Mouse (Mus musculus): Measurements from ENCODE around the gene Slc22a22. TPM values are rescaled to one million over a fixed set of nuclear protein-coding genes. Genes with fewer than 3 reads are reported as not detected.

The Slc22a22 gene
- total and polyA plus RNA-seq, 2 experiments = not detected

DNA sequence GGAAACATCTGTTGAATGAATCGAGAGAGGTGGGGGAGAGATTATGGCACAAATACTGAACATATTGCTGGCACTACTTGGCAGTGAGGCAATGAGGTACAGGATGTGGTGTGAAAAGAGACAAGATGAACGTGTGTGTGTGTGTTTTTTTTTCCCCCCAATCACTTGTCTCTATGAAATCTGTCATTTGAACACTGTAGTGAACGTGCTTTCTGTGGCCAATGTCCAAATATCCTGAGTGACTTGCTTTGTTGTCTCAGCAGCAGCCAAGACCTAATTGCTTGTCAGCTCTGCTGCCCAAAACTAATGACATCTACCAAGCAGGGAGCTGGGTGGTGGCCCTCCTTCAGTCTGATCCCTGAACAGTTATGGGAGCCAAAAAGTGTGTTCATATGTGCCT is 136.9 kb downstream of the Slc22a22 start:
- Histone ChIP-seq H3K4me3 (ENCODE audit: insufficient read depth, low read depth, low read length) (no peak overlapping the region), H3K27ac (replicated peaks; ENCODE audit: insufficient read depth, low read depth, low read length) (no peak overlapping the region), H3K36me3 (ENCODE audit: control insufficient read depth, insufficient read depth, low read length) (no peaks in the 10 kb centered on the region), H3K9ac (ENCODE audit: low read depth, low read length) (no peak overlapping the region), H3K4me1 (ENCODE audit: control insufficient read depth, insufficient read depth, low read length) (no peaks in the 10 kb centered on the region), H3K27me3 (ENCODE audit: control insufficient read depth, insufficient read depth, low read length) (no peaks in the 10 kb centered on the region), H3K79me2 (ENCODE audit: control insufficient read depth, insufficient read depth, low read length) (no peaks in the 10 kb centered on the region)
- TF ChIP-seq POLR2A (IDR thresholded peaks at IDR 0.05; ENCODE audit: extremely low read depth, insufficient read depth, low read length) = no peak
- TF ChIP-seq CTCF (IDR thresholded peaks at IDR 0.05; ENCODE audit: low read depth, low read length) = no peak
- DNase-seq (ENCODE audit: extremely low read depth, low read depth, low spot score) = no peak
- WGBS = 51% methylated on average over 3 of the region's 3 CpGs

DNA sequence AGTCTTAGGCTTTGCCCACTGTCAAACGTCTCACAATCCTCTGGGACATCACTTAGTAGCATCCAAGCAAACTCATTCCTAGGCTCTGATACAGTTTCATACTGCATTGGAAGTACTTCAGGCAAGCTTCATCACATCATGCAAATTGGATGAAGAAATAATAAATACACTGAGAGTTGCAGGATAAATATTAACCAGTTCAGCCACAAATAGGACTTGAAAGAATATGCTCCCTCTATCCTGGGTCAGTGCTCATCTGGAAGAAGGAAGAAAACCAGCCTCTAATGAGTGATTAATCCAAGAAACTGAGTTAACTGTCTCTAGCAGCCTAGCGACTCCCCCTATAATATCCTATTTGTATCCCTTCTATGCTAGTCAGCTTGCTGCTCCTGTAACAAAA is 146.1 kb downstream of the Slc22a22 start:
- WGBS = 73% methylated on average over 2 of the region's 2 CpGs
- H3K9ac ChIP-seq (ENCODE audit: low read depth, low read length) = no peak overlapping the region
- TF ChIP-seq CTCF (IDR thresholded peaks at IDR 0.05; ENCODE audit: low read depth, low read length) = no peak
- no peak for TF ChIP-seq POLR2A (IDR thresholded peaks at IDR 0.05; ENCODE audit: extremely low read depth, insufficient read depth, low read length)

DNA sequence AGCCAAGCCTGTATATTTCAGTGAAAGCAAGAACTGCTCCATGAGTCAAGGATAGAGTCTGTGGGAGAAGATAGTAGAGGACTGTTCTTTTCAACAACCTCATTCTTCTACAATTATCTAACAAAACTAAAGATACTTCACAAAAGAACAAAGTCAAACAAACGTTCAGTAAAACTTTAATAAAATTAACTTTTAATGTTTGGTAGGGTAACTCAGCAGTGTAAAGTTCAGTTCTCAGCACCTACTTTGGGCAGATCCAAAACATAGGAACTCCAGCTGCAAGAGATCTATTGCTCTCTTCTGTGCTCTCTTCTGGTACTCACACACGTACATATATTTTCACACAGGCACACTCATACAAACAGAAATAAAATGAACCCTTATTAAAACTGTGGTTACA is 159.4 kb downstream of the Slc22a22 start:
- H3K27me3 ChIP-seq (ENCODE audit: control insufficient read depth, insufficient read depth, low read length) = no peaks in the 10 kb centered on the region
- H3K27ac ChIP-seq (replicated peaks; ENCODE audit: insufficient read depth, low read depth, low read length) = no peak overlapping the region
- no peak overlapping the region for H3K9ac ChIP-seq (ENCODE audit: low read depth, low read length)
- no peak for DNase-seq (ENCODE audit: extremely low read depth, low read depth, low spot score)
- TF ChIP-seq POLR2A (IDR thresholded peaks at IDR 0.05; ENCODE audit: extremely low read depth, insufficient read depth, low read length) = no peak
- no peak for TF ChIP-seq CTCF (IDR thresholded peaks at IDR 0.05; ENCODE audit: low read depth, low read length)
- H3K4me1 ChIP-seq (ENCODE audit: control insufficient read depth, insufficient read depth, low read length) = no peaks in the 10 kb centered on the region
- H3K79me2 ChIP-seq (ENCODE audit: control insufficient read depth, insufficient read depth, low read length) = no peaks in the 10 kb centered on the region
- WGBS = 60% methylated on average over 2 of the region's 2 CpGs
- no peak overlapping the region for H3K4me3 ChIP-seq (ENCODE audit: insufficient read depth, low read depth, low read length)
- H3K36me3 ChIP-seq (ENCODE audit: control insufficient read depth, insufficient read depth, low read length) = no peaks in the 10 kb centered on the region

More for the DNA sequence above, 146.1 kb downstream of the Slc22a22 start:
- Histone ChIP-seq H3K4me1 (ENCODE audit: control insufficient read depth, insufficient read depth, low read length) (no peaks in the 10 kb centered on the region), H3K4me3 (ENCODE audit: insufficient read depth, low read depth, low read length) (no peak overlapping the region), H3K79me2 (ENCODE audit: control insufficient read depth, insufficient read depth, low read length) (no peaks in the 10 kb centered on the region), H3K36me3 (ENCODE audit: control insufficient read depth, insufficient read depth, low read length) (no peaks in the 10 kb centered on the region), H3K27me3 (ENCODE audit: control insufficient read depth, insufficient read depth, low read length) (no peaks in the 10 kb centered on the region), H3K27ac (replicated peaks; ENCODE audit: insufficient read depth, low read depth, low read length) (no peak overlapping the region)
- no peak for DNase-seq (ENCODE audit: extremely low read depth, low read depth, low spot score)

DNA sequence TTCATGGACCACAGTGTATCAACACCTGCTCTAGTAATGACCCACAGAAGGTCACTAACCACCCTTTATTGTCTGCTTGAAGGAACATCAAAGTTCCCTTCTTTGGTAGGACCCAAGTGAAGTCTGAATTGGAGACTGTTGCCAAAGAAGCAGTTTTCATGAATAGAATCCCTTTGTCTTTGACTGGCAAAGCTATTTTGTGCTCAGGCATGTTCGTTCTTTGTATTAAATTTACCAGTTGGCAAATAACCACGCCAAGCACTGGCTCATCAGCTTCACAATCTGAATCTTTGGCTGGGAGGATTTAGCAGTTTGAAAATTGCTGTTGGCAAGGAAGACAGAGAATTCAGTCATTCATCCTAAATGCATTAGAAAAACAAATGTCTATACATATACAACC is 160.9 kb downstream of the Slc22a22 start:
- Histone ChIP-seq H3K27me3 (ENCODE audit: control insufficient read depth, insufficient read depth, low read length) (no peaks in the 10 kb centered on the region), H3K4me3 (ENCODE audit: insufficient read depth, low read depth, low read length) (no peak overlapping the region), H3K4me1 (ENCODE audit: control insufficient read depth, insufficient read depth, low read length) (no peaks in the 10 kb centered on the region), H3K36me3 (ENCODE audit: control insufficient read depth, insufficient read depth, low read length) (no peaks in the 10 kb centered on the region), H3K27ac (replicated peaks; ENCODE audit: insufficient read depth, low read depth, low read length) (no peak overlapping the region), H3K9ac (ENCODE audit: low read depth, low read length) (no peak overlapping the region), H3K79me2 (ENCODE audit: control insufficient read depth, insufficient read depth, low read length) (no peaks in the 10 kb centered on the region)
- TF ChIP-seq POLR2A (IDR thresholded peaks at IDR 0.05; ENCODE audit: extremely low read depth, insufficient read depth, low read length) = no peak
- TF ChIP-seq CTCF (IDR thresholded peaks at IDR 0.05; ENCODE audit: low read depth, low read length) = no peak
- DNase-seq (ENCODE audit: extremely low read depth, low read depth, low spot score) = no peak
- 88% methylated on average over 2 of the region's 2 CpGs for WGBS

DNA sequence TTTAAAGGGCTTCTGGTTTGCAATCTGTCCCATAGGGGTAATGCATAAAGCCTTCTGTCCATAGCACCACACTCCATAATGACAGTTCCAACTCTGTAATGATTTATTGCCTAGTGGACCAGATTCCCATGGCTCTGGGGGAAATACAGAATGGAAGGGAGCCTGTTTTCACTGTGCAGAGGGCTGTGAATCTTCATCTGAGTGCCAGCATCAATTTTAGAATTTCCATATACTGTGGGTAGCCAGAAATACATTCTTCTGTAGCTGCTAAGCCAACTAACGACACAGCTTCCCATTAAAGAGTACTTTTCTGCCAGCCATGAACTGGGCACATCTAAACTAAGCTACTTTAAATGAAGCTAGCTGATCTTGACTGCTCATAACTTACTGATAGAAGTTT is 174.7 kb downstream of the Slc22a22 start:
- TF ChIP-seq POLR2A (IDR thresholded peaks at IDR 0.05; ENCODE audit: extremely low read depth, insufficient read depth, low read length) = no peak
- no peak for TF ChIP-seq CTCF (IDR thresholded peaks at IDR 0.05; ENCODE audit: low read depth, low read length)
- no peak for DNase-seq (ENCODE audit: extremely low read depth, low read depth, low spot score)
- Histone ChIP-seq H3K27ac (replicated peaks; ENCODE audit: insufficient read depth, low read depth, low read length) (no peak overlapping the region), H3K36me3 (ENCODE audit: control insufficient read depth, insufficient read depth, low read length) (no peaks in the 10 kb centered on the region), H3K4me3 (ENCODE audit: insufficient read depth, low read depth, low read length) (no peak overlapping the region), H3K4me1 (ENCODE audit: control insufficient read depth, insufficient read depth, low read length) (no peaks in the 10 kb centered on the region), H3K79me2 (ENCODE audit: control insufficient read depth, insufficient read depth, low read length) (no peaks in the 10 kb centered on the region), H3K9ac (ENCODE audit: low read depth, low read length) (no peak overlapping the region), H3K27me3 (ENCODE audit: control insufficient read depth, insufficient read depth, low read length) (no peaks in the 10 kb centered on the region)
- 90% methylated on average over 1 of the region's 1 CpGs for WGBS

DNA sequence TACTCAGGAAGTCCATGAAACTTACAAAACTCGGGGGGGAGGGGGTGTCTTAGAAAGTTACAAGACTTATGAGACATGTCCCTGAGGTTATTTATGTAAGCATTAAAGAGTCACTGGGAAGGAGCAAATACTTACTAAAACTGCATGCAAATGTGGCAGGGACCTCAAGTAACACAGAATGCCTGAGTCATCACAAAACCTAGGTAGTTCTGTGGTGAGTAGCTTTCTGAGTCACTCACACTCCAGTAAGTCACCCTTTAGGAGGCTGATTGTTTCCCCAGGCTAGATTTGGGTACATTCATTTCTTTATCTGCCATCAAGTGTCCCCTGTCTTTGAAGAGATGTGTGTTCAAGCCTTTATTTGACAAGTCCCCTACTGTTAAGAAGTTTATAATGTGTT is 198.9 kb downstream of the Slc22a22 start:
- H3K4me1 ChIP-seq (ENCODE audit: control insufficient read depth, insufficient read depth, low read length) = no peaks in the 10 kb centered on the region
- H3K4me3 ChIP-seq (ENCODE audit: insufficient read depth, low read depth, low read length) = no peak overlapping the region
- DNase-seq (ENCODE audit: extremely low read depth, low read depth, low spot score) = no peak
- no peak overlapping the region for H3K27ac ChIP-seq (replicated peaks; ENCODE audit: insufficient read depth, low read depth, low read length)
- H3K79me2 ChIP-seq (ENCODE audit: control insufficient read depth, insufficient read depth, low read length) = no peaks in the 10 kb centered on the region
- no peak overlapping the region for H3K9ac ChIP-seq (ENCODE audit: low read depth, low read length)
- WGBS = 31% methylated on average over 1 of the region's 1 CpGs
- H3K27me3 ChIP-seq (ENCODE audit: control insufficient read depth, insufficient read depth, low read length) = no peaks in the 10 kb centered on the region
- H3K36me3 ChIP-seq (ENCODE audit: control insufficient read depth, insufficient read depth, low read length) = no peaks in the 10 kb centered on the region
- no peak for TF ChIP-seq CTCF (IDR thresholded peaks at IDR 0.05; ENCODE audit: low read depth, low read length)
- no peak for TF ChIP-seq POLR2A (IDR thresholded peaks at IDR 0.05; ENCODE audit: extremely low read depth, insufficient read depth, low read length)
